Mouse (Mus musculus) spleen, postnatal 10 days (tissue): Measurements from ENCODE around the gene Rnf207.
A peak's percentile ranks its signal among the peaks of the same experiment; 100 is the strongest.

ENCODE experiments used
- DNase-seq, 2 experiments: peaks; one replicate each; pipeline ENCODE4 v3.0.0; 2021 to 2022; ENCODE audit warnings: low spot score in 2 of 2

The Rnf207 gene

DNA sequence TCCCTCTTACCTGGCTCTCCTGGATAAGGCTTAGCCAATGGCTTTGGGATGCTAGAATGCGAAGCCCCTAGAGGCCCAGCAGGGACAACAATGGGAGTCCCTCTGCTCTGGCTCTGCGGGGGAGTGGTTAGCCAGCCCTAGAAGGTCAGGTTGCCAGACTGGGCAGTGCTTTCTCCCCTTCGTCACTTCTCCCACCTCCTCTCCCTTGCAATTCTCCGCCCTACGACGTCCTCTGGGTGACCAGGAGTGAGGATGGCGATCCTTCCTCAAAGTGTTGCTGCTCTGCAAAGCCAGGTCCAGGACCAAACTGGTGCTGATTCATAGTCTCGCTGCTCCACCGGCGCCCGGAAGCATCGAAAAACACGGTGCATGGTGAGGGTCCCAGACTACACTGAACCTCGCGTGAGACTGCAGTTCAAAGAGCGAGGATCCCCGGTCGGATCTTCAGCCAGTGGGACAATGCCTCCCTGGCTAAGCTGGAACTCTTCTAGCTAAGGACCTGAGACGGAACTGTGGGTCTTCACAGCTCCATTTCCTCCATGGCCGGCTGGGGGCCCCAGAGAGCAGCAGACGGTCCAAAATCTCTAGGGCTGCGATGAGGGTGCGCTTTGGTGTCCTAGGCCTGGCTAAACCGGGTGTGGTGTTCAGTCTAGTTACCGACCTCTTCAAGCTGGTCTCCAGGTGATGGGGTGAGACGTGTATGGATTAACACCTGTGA is at the start of gene Rnf207:
TSS of gene Rnf207 (minus strand) at position 477 of the 718 bp plus-strand sequence.
- DNase-seq, result peak in 1 of 2 experiments; percentile 74

DNA sequence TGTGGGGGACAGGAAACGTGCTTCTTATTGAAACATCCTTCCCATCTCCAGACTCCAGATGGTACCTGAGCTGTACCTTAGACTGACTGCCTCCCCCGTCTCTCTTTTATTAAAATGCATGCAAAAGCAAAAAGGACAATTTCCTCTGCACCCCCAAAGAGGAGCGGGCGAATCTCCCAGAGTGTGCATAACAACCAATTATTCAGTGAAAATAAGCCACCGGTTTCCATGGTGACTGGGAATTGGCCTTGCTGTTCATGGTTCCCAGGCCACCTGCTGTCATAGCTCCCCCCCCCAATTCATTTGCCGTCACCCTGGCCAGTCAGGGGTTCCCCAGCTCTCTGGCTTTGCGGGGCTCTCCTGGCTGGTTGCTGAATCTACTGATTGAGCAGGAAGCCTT is 46.4 kb upstream of the Rnf207 start:
- DNase-seq, result no peak

DNA sequence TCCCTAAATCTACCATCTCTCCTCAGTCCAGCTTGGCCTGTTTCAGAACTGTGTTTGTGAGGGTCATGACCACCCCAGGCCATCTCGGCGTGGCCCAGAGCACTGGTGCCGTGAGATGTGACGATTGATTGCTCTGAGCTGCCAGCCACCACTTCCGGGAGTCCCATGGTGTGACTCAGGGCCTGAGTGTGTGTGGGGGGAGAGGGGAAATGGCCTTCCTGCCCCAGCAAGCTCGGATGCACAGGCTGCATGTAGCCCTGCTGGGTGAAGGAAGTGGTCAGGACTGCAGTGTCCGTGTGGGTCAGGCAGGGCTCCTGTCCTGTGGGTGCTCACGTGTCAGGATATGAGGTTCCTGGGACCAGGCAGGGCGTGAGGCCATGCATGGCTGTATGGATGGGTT is 43.4 kb upstream of the Rnf207 start:
- no peak for DNase-seq

DNA sequence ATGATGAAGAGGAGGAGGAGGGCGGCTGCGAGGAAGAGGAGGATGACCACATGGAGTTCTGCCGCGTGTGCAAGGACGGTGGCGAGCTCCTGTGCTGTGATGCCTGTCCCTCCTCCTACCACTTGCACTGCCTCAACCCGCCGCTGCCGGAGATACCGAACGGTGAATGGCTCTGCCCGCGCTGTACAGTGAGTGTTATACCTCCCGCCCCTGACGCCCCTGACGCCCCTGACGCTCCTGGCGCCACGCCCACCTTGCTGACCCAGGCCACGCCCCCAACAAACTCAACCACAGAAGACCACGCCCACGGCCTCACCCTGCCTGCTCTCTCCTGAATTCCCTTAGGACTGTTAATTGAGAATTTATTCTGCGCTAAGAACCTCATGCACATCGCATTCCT is 42.1 kb upstream of the Rnf207 start:
- DNase-seq, result peak in 1 of 2 experiments; percentile 50

DNA sequence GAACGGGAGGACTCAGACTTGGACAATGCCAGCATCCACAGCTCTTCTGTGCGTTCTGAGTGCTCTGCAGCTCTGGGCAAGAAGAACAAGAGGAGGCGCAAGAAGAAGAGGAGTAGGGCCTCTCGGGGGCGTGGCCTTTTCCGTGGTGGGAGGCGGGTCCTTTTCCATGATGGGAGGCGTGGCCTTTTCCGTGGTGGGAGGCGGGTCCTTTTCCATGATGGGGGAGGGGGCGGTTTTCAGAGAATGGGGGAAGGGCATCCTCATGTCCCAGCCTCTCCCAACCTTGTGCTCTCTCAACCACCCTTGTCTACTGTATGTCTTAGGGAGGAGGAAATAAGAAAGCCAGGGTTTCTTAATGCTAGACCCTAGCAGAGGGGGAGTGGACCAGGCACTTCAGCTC is 40.9 kb upstream of the Rnf207 start:
- DNase-seq, result no peak

DNA sequence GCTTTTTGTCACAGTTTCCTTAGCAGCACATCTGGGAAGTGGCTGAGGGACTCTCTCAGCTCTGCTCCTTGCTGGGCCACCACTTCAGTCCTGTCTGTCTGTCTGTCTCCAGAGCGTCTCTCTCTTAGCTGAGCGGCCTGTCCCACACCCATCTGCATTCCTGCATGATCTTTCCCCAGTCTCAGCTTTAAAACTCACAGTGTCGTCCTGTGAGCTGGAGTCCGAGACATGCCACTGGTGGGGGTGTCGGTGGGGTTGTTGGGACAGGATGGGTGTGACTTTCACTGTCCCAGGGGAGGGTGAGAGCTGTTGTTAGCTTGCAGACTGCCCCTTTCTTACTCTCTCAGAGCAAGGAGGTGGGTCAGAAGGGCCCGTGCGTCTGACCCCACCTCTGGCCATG is 36.9 kb upstream of the Rnf207 start:
- DNase-seq, result no peak

DNA sequence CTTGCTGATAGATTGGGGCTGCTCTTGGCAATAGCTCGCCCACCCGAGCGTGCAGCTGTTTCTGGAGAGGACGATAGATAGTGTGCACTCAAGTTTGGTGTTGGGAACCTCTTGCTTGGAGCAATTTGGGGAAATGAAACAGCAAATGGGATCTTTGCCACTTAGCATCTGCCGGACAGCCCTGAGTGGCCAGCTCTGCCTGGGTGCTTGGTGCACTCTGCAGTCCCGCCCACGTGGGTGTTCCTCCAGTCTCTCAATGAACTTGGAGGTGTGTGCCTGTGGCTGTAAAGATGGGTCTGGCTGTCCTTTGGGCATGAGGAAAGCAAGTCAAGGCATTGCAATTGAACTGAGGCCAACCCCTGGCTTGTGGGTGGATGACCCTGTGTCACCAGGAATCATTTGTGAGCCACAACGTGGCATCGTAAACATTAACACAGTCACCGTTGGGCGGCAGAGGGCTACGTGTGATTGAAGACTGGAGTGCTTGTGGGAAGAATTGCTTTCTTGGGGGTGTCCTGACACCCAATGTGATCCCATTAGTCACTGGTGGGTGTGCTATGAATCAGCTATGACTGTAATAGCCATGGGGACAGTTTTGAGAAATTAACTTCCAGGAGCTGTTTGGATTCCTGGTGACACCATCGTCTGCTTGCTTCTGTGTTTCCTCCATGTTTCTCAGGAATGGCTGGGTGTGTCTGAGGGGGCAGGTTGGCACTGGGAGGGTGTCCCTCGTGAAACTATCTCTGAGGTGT is 35.3 kb upstream of the Rnf207 start:
- DNase-seq, result no peak

DNA sequence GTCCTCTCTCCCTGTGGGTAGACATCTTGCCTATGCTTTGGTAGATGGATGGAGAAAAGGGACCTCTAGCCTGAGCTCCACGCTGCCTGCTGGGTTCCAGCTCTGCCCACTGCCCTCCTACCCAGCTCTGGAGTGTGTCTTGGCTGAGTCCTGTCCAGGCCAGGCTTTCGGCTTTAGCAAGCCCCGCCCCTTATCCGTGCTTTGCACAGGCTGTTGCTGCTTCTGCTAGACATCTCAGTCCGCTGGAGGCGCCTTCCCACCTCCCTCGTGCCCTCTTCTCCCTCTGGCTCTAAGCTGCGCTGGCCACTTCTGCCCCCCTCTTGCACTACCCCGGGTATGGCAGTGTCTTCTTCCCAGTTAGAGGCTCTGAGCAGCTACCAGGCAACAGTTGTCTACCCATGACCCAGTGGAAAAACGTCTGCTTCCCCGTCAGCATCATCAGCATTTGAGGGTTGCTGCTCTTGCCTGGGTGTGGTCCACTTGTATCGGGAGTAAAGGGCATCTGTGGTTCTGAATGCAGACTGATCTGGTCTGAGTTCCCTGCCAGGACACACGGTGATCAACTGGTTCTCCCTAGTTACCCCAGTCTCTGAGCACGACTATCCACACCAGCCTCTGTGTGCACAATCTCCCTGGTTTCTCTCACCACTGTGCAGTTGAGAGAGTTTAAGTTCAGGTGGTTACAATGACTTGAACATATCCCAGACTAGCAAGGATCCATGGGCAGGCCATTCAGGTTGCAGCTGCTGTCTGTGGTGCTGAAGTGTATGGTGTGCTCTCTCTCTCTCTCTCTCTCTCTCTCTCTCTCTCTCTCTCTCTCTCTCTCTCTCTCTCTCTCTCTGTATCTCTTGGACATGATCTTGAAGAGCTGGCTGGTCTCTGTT is 32.9 kb upstream of the Rnf207 start:
- DNase-seq, result no peak

DNA sequence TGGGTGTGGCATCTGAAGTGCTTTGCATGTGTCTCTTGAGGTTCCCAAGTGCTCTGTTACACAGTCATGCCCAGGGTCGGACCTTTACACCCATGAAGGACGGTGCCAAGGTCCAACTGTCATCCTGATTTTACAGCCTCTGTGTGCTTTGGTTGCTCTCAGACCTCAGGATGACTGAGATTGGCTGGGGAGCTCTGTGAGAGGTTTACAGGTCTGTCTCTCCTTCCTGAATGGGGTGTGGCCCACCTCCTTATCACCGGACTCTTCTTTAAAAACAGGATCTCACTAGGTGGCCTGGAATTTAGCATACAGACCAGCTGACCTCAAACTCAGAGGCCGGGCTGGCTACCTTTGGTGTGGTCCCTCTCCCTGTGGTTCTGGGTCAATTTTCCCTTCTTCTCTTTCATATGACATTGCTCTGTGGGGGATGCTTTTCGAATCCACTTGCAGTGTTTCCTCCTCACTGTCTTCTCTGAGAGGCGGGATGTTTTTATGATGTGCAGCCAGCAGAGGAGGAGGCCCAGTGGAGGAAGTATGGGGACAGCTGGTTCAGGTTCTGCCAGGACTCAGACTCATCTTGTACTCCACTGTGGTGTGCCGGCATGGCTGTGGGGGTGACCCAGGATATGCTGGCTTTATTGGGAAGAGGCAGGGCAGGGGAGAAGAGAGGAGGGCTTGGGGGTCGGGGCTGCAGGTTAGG is 32.1 kb upstream of the Rnf207 start:
- DNase-seq, result no peak

DNA sequence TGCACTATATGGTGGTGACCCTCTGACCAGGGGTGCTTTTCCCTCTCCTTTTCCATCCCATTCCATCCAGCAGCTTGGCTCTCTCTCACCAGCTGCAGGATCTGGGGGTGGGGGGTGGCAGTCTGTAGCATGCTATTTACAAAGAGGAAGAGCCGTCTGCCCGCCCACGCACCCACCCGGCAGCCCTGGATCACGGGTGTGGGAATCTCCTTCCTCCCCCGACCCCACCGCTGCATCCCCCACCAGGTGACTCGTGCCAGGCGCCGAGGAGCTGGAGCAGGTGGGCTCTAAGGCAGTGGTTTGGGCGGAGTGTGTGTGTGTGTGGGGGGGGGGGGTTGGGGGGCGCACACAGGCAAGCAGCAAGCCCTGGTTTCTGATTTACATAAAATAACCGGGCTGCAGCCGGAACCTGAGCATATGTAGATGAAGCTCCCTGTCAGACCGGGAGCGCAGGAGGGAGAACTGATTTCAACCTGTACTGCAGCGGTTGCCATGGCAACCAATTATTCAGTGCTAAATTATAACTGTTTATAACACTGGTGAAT is 31.1 kb upstream of the Rnf207 start:
- no peak for DNase-seq

DNA sequence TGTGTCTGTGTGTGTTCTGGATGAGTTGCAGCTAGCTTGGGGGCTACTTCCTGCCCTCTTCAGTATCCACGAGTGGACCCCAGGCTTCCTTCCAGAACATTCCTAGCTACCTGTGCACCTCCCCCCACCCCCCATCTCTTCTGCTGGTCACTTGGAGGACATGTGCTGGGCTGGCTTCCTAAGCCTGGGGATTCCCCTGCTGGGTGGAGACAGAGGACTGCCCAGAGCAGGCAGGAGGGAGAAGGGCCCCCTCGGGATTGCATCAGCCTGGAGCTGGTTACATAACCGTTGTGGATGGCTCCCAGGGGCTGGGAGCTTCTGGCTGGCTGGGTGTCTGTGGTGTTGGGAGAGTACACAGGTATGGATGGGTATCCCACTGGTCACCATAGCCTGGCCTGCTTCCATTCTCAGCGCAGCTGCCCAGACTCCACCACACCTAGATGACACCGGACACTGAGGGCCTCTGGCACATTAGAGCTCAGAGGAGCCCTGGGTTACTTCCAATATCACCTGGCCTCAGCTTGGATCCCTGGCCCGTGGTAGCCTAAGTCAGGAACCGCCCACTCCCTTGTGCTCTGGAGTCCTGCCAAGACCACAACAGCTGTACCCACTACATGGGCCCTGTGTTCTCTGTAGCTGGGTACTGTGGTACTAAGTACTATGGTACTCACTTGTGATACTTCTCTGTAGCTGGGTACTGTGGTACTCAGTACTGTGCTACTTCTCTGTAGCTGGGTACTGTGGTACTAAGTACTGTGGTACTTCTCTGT is 26.5 kb upstream of the Rnf207 start:
- no peak for DNase-seq

DNA sequence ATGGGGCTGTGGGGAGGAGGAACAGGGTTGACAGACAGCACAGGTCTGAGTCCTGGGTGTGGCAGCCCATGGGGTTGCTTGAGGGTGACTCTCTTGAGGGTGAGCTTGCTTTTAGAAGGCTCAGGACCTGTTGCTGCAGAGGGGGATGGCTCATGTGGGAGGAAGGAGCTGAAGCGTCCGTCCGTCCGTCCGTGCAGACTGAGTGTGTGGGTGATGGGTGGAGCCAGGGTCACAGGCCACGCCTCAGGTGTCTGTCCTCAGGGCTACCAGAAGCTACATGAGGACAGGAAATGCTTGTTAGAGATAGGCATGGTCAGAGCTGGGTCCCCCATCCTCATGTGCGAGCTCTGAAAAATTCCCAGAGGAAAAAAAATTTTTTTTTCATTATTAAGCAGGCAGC is 25.9 kb upstream of the Rnf207 start:
- DNase-seq, result no peak

DNA sequence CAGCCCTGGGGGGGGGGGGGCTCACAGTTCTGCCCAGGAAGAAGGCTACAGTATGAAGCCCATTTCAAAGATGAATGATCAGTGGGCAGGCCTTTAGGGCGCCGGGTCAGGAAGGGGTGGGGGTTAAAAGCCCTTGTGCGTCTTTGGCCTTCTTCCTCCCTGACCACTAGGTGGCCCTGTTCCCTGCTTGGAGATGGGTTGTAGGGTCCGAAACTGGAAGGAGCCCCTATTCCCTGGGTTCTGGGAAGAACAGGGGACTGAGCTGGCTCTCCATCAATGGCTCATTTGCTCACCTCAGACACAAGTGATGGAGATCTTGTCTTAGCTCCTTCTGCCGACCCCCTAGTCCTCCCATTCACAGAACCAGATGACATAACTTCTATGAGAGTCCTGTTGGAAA is 24.5 kb upstream of the Rnf207 start:
- peak in 1 of 2 experiments; percentile 36 for DNase-seq

DNA sequence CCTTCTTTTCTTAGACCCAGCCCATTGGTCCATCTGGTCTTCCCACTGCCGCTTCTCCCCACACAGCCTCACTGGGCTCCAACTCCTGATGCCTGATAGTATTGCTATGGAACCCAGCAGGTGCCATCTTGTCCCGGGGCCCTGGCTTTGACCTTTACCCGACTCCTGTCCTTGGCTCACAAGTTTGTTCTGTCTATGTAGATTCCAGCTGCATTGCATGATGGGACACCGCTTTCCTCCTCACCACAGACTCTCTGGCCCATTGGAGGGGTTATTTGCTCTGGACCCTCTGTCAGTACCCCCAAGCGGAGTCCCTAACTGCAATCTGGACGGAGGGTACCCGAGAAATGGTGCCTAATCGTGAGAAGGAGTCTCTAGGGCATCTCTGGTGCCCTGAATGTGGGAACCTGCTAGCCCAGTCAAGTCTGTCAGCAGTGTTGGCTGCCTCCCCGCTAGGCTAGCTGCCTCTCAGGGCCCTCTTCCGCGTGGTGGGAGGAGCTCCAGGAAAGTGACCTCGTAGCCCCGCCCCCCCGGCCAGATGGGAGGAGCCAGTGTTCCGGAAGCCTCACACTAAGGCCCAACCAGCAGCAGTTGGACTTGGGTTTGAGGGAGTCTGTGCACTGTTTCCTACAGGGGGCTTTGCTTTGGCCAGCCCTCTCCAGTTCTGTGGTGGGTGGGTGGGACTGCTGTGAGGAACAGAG is 21.9 kb upstream of the Rnf207 start:
- peak in 1 of 2 experiments; percentile 60 for DNase-seq

DNA sequence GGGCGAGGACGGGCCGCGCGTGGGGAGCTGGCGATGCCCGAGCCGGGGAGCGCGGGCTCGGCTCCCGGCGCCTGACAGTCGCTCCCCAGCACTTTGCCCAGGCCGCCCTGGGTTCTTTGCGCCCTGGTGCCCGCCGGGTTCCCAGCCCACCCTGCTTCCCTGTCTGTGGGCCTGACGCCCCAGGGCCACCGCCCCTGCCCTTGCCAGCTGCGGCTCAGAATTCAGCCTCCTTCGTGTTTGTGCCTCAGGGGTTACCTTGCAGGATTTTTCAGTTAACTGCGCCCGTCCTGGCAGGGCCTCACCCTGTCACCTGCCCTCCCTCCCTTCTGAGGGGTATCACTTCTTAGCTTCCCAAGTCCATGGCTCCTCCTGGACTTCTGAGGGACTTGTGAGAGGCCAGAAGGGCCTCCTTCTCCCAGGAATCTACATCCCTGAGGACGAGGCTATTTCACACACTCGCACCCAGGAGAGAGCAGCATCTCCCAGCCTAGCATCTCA is 20.5 kb upstream of the Rnf207 start:
- DNase-seq, result no peak

DNA sequence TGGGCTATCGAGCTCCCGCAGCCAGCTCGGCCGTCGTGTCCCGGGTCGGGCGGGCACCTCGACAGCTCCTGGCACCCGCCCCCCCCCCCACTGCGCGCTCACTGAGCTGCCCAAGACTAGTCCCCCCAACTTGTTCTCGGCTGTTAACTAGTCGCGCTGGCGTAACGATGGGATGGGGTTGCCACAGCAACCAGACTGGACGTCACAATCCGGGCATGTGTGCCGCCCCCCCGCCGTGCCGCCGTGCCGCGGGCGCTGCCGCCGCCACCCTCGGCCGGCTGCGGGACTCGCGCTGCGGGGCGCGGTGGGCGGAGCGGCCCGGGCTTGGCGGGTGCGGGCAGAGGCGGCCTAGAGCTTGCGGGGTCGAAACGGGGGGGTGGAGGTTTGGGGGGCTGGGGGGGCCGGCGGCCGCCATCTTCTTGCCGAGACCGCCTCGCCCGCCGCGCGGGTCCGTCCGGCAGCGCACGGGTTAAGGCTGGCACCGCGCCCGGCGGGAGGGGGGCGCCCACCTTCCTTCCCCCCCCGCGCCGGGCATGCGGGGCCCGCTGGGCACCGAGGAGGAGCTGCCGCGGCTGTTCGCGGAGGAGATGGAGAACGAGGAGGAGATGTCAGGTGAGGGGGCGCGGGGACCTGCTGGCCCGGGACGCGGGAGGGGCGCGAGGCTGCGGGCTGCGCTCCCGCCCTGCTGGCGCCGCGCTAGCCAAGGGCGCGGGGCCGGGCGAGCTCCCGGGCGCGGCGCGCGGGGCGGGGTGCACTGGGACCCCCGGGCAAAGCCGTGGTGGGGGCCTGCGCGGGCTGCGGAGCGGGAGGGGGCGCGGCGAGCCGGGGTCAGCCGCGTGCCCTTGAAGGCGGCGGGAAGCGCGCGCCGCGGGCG is 19.9 kb upstream of the Rnf207 start, which contains the start of gene Chd5:
TSS of gene Chd5 (plus strand) at position 233 of the 874 bp plus-strand sequence.
- DNase-seq, result no peak

DNA sequence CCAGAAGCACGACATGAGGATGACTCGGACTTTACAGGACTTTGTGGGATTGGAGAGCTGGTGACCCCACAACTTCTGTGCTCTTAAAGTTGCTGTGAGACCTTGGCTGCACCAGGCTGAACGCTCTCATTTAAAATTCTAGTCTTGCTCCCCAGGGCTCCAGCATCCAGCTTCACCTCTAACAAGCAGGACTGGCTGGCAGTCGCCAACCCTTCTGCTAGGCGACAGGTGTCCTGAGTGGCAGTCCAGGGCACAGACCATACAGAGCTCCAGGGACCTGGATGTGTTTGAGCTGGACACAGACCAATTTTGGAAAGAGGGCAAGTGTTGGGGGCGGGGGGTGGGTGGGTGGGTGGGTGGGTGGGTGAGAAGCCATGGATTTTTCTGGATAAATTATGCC is 19.0 kb upstream of the Rnf207 start:
- DNase-seq, result no peak

DNA sequence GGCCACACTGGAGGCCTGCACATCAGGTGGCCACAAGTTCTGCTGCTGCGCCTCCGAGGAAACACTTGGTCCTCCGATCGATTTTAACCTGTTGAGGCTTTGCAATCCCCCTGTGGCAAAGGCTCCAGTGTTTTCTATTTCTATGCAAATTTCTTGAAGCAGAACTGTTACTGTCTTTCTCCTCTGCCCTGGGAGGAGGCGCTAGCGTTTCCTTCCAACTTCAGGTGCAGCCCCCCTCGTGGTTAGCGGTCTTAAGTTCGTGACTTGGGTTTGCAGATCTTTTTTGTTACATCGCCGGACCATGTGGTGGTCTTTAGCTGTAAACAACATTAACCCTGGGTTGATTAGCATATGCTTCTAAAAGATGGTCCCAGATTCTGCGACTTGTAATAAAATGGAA is 14.8 kb upstream of the Rnf207 start:
- DNase-seq, result no peak

DNA sequence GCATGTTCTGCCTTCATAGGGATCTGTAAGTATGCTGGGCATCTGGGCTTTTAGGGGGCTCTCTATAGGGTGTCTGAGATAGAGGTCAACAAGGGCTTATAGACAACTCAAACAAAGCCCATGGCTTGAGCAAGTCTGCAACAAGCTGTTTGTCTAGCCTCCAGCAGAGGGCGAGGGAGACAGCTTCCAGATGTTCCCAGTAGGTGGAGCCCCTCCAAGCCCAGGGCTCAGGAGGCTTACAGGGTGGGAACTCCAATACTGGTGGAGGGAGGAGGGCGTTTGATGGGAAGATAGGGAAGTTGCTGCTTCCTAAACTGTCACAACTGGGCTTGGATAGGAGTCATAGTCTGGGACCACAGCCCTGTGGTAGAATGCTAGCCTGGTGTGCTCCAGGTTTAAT is 14.2 kb upstream of the Rnf207 start:
- DNase-seq, result peak; percentile 23 to 66
